Mouse (Mus musculus): ENCODE measurements at regions not wholly inside any gene's neighbourhood (a gene's known extent, or its start where the extent isn't known, plus 50 kb on each side); places are given as distances from the start of the nearest gene placed in this dataset.

DNA sequence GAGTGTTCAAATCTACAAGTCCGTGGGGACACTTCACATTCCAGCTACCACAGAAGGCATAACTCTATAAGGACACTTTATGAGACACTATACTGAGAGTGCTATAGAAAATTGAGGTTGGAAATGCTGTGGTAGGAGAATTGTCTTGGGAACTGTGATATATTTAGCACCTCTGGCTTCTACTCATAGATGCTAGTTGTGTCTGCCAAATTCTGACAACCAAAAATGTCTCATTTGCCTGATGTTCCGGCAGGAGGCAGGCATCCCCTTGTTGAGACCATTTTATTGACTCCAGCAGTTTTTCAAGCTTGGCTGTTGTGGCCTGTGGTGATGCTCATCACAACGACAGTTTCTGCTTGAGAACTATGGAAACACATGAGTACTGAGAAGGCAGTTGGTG is 387.9 kb downstream of the Etnk1 start:
- TF ChIP-seq MYOG (IDR thresholded peaks at IDR 0.05; ENCODE audit: control insufficient read depth, extremely low read depth, insufficient read length) (no peak), CTCF (IDR thresholded peaks at IDR 0.05; ENCODE audit: control insufficient read depth, insufficient read depth, insufficient read length) (no peak), USF1 (IDR thresholded peaks at IDR 0.05; ENCODE audit: low read depth) (no peak), MAX (IDR thresholded peaks at IDR 0.05) (no peak), CEBPB (IDR thresholded peaks at IDR 0.05; ENCODE audit: low read depth) (no peak), MYOD1 (IDR thresholded peaks at IDR 0.05; ENCODE audit: control insufficient read depth, insufficient read length, low read depth) (no peak)
